Mouse (Mus musculus) frontal cortex, postnatal 25 days (tissue): ENCODE results near the gene Dusp13.

Experiments
- DNase-seq, 2 experiments: peaks; one replicate each; pipeline ENCODE4 v3.0.0; 2022; ENCODE audit warnings: low spot score in 2 of 2

Gene Dusp13

DNA sequence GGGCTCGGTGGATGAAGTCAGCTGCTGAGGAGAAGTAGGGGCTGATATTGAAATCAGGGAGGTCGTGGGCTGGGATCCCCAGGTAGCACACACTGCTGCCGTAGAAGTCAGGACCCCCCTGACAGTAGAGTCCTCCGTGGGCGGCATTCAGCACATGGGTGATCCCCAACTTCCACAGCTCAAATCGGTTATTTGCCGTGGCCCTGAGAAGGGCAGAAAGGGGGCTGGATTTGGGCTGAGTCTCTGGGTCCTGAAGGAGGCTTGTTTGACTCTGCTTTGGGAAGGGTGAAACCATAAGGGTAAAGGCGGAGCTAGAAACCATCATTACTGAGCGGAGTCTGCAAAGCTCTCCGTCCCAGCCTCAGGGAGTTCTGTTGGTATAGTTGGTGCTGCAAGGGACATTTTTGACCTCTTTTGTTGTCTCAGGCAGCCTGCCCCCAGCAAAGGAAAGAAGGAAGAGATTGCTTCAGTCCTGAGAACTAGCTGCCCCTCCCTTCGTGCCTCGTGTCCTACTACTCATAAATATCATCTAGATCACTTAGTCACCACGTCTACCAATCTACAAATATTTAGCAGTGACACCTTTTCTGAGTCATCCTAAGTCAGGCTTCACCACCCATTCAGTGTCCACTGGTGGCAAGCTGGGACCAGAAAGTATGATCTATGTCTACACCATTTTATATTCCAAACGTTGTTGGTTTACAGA lies 3.4 kb downstream of the Dusp13 start:
- DNase-seq: no peak

DNA sequence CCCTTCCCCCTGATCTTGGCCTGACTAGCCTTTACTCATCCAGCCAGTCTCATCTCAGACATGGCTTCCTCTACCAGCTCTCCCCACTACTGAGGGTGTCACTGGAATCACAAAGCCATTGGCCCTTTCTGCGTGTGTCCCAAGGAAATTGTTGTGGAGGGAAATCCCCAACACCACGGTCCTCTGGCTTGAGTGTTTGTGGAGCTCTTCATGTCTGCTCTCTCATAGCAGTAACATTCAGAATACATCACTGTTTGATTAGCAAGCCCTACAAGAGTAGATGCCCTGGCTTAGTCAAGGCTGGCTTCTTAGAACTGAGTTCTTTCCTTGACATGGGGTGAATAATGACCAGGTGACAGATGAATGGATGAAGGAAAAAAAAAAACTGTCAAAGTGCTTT lies 4.1 kb downstream of the Dusp13 start:
- no peak for DNase-seq

DNA sequence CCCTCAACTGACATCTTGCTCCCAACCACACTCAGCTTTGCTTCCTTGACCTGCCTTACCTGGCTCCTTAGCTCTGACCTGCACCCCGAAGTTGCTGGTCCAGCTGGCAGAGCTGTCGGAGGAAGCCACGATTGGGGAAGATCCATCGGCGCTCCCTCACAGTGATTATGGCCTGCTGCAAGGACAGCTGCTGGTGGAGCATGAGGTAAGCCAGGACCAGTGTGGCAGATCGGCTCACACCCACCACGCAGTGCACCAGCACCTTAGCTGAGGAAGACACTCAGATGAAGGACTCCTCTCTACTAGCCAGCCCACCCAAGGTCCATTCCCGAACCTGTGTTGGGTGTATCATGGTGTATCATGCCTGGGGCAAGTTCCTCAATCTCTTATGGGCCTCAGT lies 4.7 kb downstream of the Dusp13 start:
- DNase-seq: no peak

DNA sequence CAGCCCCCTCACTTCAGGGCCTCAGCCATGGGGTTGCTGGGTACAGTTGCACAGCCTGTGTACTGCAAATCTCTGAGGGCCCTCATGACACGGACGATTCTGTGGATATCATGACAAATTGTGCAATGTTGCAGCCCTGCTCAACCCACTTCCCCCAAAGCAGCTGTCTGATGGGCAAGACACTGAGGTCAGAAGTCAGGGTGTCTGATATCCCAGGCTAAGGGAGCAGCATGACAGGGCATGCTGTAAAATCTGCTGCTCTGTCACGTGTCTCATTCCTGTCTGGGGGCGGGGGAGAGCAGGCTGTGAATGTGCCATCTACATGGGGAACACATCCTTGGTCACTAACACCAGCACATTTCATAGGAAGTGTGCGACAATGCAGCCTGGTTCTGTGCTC lies 5.8 kb downstream of the Dusp13 start:
- no peak for DNase-seq

DNA sequence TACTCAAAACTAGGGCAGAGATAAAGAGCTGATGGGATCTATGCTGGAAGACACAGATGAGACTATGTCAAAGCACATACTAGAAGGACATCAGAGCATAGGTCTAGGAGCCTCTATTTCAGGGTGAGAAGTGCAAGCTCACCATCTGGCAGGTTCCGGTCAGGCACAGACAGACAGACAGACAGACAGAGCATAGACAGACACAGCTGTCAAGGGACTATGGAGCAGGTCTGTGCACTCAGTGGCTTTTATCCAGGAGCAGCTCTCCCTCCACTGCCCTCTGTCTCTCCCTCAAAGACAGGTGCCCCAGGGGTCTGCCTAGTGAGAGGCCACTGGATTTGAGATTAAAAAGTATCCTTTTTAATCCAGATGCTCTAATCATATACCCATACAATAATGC lies 6.8 kb downstream of the Dusp13 start:
- DNase-seq: no peak

DNA sequence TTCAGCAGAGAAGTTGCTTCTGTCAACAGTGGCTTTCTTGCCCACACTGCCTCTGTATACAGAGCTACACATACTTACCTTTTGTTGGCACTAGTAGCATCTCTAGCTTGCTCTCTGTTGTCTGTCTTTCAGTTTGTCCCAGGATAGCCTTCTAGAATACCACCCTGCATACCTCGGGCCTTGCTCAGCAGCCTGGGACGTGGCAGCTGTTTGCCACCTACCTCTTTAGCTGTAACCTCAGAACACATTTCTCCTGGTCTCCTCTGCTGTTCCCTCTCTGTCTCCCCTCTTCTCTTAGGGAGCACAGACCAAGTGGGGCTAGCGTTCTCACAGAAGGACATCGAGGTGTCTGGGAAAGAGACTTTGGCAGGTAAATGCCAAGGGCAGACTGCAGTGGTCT lies 8.5 kb downstream of the Dusp13 start:
- DNase-seq: no peak

DNA sequence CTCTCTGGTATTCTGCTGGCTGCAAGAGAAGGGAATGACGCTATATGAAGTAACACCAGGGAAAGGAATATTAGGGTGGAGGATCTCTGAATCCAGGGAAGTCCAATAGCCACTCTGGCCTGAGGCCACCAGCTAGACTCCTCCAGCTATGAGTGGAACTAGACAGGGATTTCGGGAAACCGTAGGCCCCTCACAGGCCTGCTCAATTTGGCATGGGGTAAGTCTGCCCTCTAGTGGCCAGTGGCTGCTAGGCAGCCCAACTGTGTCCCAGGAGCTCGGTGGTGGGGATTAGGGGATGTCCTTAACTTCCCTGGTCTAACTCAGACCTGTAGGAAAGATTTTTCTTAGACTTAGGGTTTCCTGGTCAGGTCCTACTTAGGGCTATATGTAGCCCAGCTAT lies 9.2 kb downstream of the Dusp13 start:
- peak; percentile 81 to 82 for DNase-seq

DNA sequence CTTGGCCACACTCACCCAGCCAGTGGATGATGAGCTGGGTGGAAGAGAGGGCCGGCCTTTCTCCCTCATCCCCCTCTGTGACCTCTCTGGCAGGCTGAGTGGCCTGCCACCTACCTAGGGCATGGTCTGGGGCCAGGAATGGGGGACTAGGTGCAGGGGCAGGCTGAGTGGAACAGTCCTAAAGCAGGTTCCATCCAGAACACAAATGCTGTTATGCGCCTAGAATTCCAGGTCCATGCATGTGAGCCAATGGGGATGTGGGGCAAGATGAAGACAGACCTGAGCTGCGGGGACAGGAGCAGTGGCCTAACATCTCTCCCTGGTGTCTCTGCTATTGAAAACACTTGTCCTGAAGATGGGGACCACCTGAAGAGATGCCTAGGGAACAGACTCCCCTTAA lies 9.7 kb downstream of the Dusp13 start:
- no peak for DNase-seq

DNA sequence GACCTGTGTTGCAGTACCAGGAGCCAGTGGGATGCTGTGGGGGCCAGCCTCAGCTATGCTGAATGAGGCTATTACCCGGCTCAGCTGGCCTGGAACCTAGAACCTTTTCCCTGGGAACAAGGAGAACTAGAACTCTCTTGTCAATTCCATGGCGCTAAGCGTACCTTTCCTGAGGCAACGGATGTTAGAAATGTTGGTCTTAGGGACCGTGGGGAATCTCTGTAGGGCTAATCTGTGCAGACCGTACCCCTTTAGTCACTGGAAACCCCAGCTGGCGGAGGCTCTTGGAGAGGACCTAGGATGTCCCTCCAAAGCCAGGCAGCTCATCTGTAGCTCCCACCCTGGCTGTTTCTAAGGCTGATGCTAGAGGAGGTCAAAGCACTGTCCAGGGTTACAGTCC lies 10.6 kb downstream of the Dusp13 start:
- no peak for DNase-seq

DNA sequence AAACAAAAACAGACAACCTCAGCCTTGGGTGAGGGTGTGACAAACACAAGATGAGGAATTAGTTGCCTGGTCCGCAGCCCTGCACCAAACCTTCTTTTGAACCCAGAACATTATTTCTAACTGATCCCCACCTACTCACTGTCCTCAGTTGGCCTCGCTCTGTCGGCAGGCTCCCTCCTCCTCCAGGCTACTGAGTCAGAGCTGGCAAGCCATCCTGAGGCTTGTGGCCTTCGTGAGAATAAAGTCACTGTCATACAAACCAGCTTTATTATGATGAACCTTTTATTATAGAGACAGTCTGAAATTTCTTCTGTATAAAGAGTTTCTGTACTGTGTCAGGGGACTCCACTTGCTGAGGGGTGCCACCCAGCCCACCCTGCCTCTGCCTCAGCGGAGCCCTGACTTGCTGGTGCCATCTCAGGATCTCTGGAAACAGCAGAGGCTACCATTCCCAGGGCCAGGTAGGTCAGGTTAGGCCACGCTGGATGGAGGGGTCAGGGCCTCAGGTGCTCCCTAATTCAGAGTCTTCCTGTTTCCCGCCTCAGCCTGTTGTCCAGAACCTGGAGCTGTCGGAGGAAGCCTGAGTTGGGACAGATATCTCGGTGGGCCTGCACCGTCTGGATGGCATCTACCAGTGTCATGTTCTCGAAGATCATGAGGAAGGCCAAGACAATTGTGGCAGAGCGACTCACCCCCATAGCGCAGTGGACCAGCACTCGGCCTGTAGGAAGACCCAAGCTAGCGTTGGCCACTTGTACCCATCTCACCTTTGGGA lies 17.7 kb downstream of the Dusp13 start:
- no peak for DNase-seq

DNA sequence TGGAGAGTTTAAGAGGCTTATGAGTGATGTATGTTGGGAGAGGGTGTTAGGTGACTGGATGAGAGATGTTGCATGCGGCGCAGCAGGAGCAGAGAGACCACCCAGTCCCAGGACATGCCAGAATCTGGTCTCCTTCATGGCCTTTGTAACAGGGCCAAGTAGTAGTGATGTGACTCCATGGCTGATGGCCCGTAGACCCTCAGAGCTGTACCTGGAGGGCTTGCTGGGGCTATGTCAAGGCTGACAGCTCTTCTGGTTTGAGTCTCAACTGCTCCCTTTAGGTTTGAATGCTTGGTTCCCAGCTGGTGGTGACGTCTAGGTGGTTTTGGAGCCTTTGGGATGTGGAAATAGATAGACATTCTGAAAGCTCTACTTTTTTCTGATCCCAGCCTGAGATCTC lies 21.0 kb downstream of the Dusp13 start:
- DNase-seq: no peak

DNA sequence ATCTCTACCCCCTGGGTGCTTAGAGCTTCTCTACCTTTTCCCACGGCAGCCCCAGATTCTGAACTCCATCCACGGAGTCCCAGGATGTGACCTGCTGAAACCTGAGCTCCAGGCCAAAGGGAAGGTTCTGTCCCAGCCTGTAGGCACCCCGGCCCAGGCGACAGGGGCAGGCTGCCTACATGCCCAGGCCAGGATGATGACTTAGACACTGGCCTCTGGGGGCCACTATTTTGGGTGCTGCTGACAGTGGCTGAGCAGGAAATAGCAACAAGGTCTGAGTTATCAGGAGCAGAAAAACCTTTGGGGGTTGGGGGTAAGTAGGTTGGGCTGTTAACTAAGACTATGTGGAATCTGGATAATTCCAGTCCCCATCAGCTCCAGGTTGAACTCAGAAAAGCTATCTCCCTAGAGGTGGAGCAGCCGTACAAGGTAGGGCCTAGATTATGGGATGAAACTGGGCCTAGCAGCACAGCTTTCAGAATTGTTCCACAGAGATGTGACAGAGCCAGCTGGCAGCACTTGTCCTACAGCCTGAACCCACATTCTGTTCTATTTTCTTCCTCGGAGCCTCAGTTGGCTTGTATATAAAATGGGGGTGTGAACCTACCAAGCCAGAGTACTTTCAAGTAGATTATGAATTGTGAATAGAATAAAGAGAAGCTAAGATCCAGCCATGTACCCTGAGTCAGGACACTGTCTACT lies 21.8 kb downstream of the Dusp13 start:
- no peak for DNase-seq

DNA sequence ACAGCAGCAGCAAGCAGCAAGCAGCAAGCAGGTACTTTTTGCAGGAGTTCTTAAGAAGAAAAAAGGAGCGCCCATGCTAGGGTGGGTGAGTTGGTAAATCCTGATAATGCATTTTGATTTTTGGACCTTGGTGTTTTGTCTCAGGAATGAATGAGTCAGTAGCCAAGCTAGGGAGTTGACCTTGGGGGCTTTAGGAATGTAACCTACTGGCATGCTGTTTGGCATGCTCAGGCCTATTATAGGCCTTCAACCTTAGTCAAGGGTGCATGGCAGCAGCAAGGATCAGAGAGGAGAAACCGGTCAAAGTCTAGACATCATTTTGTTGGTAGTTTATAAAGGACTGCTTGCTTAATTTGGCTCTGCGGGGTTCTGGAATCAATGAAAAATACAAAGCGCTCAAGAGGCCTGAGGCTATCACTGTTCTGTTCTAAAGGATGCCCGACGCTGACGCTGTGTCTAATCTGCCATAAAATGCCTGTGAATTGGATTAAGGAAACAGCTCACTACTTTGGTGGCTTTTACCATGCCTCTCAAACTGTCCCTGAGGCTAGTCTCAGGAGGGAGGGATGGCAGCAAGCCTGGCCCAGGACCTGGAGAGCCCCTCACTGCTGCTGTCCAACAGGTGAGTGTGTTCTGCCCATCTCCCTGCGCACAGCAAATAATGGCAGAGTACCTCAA lies 28.8 kb downstream of the Dusp13 start:
- no peak for DNase-seq

DNA sequence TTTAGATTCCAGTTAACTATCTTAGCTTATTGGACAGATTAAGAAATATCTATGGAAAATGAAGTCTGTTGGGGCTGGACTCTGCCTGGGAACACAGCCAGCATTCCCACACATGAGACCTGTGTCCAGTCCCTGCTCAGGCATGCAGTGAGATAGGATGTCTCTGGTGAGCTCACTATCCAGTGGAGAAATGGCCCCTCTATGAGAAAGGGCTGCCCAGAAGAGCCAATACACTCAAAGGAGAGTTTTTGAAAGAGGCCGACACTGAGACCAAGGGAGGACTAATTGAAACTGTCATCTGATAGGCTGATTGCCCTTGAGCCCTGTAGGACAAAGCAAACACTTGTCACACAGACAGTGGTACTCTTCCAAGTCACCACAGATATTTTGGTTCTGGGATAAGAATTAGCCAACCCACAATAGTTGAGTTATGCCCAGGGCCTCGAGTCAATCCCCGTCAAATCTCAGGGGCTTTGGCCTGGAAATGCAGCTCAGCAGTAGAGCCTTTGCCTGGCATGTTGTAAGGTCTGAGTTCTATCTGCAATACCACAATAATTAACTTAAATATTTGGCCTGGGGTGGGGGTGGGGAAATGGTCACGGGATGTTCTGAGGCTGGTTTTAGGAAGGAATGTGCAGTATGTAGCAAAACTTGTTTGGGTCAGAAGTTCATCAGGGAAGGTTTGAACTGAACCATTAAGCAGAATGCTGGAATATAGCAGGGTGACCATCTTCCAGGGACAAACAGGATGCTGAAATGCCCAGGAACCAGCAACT lies 30.4 kb downstream of the Dusp13 start:
- DNase-seq: no peak

DNA sequence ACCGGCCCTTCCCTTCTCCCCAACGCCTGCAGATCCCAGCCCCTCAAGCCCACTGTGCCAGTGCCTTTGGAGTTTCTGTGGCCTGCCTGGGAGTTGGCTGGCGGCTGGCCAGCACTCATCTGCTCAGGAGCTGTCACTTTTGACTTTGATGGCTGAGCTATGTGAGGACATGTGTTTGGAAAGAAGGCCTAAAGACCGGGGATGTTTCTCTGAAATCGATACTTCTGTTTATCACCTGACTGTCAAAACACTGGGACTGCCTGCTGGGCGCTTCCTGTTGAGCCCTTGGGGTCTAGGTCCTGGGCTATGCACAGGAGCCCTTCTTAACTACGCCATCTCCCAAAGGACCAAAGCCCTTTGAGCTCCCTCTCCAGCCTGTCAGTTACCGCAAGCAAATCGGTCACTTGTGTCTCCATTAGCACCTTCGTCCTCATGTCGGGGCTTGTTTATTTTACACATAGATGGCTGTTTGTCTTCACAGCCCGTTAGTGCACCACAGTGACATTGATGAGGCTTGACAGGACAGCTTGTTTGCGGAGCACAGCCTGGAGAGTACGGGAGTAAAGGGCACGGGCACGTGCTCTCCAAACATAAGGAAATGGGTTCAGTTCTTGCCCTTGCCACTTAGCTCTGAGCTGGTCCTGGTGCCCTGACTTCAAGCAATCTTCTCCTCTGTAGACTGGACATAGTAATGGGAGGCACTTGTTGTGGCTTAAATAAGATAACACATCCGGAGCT lies 31.2 kb downstream of the Dusp13 start:
- no peak for DNase-seq

DNA sequence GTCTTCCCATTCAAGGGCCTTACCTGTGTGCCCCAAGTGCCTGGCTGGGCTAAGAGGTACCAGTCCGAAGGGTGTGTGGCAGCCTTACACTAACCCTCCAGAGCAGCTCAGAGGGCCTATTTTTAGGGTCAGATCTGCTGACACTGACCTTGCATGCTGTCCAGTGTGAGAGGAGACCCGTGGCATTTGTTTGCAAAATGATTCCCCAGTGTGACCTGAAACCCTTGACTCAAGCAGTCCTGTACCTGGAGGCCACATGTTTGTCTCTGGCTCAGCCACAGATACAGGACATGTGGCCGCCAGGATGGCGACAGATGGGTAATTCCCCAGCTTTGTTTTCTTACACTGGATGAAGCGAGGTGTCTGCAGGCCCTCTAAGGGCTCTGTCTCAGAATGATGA lies 36.5 kb downstream of the Dusp13 start, which contains the start of gene Dupd1:
TSS of gene Dupd1 (minus strand) at position 91 of the 400 bp plus-strand sequence.
- no peak for DNase-seq

DNA sequence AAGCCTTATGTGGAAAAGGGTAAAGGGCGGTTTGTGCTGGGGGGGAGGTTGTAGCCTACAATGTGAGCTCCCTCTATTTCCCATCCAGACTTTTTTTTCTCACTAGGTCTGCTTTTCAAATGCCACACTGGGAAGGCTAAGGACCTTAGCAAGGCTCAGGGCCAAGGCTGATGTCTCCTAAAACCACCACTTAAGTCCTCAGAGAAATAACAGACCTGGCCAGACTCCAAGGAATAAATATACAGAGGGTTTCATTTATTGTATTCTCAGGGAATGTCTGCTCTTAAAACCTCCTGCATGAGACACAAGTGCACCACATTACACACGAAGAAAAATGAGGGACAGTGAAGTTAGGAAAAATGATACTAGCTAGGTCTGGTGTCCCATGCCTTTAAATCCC lies 39.8 kb downstream of the Dusp13 start:
- no peak for DNase-seq

DNA sequence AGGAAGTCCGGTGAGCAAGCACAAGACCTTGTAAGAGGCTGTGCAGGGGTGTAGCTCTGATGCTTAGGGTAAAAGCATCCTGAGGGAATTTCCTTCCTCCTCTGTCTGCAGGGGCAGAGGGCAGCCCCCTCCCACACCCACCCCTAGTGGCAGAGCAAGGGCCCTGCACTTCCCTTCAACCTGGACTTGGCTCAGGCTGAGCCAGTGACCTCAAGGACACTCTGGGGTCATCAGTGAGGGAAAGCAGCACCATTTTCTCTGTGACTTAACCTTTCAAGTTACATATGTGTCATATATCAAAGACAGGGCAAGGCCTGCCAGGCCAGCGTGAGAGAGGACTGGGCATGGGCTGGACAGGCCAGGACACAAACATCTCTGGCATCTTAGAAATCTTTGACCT lies 41.4 kb downstream of the Dusp13 start:
- DNase-seq: no peak

DNA sequence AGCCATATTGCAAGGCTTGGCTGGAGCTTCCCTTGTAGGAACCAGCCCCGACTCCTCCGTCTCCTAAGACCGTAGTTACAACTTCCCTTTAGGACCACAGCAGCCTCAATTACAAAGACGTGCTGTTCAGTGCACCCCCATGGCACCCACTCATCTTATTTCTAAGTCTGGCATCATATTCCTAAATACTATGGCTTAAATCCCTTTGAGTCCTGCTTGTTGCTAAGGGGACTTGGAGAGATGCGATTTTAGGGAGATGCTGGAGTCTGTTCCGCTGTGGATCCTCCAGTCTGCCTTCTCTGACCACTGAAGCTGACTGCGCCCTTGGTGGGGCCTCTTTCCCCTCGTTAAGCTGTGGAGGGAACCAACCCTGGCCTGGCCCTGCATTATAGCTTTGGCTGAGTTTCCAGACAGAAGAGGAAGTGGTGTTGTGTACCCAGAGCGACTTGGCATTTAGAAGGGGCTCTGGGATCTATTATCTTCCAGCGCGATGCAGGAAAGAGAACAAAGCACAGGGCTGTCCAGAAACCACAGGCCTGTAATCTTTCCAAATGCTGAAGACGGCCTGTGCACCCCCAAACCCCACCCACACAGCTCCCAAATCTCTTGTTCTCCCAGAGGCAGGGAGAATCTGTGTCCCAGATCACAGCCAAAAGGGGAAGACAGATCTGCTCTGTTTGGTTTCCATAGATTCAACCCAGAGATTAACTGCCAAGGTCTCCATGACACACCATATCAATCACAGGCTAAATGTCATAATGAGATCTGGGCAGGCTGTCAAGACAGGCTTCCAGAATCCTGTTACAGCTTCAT lies 44.0 kb downstream of the Dusp13 start:
- DNase-seq: peak in 1 of 2 experiments; percentile 38

DNA sequence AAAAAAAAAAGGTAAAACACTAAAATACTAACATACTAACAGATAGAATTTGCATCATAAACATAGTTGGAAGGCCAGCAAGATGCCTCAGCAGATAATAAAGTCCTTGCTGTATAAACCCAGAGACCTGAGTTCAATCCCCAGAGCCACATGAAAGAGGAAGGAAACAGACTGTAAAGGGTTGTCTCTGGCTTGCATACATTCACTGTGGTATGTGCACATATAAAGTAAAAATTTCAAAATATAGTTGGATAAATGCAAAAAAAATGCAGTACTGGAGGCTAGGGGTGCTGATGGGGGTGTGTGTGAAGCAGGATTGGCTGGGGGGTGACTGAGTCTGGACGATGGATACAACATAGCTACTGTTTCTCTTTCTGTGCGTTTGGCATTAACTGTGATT lies 45.5 kb downstream of the Dusp13 start:
- no peak for DNase-seq
